12 mouse cellular contexts compared by ENCODE assay signal in genomic region chr6:54283299-54283698, GRCm38 (mm10).
"Had no signal": no experiment of that assay in that cellular context is flagged by ENCODE, and none has a peak within 500 bp of the region (broad histone marks: within the 10 kb centered on the region; RNA-seq: fewer than 3 reads in every experiment).

No protein-coding gene starts in this region.

- H3K9ac ChIP-seq: intestine, embryonic 15.5 days; kidney, embryonic 15.5 days; limb, embryonic 13.5 days; liver, embryonic 14.5 days; midbrain, embryonic 15.5 days; neural tube, embryonic 15.5 days had no signal

- H3K36me3 ChIP-seq: intestine, embryonic 15.5 days; kidney, embryonic 15.5 days; limb, embryonic 13.5 days; midbrain, embryonic 10.5 days; midbrain, embryonic 15.5 days; neural tube, embryonic 15.5 days had no signal

- H3K9me3 ChIP-seq: intestine, embryonic 15.5 days; kidney, embryonic 15.5 days; limb, embryonic 13.5 days; midbrain, embryonic 10.5 days; midbrain, embryonic 15.5 days; neural tube, embryonic 15.5 days had no signal

- ATAC-seq: intestine, embryonic 15.5 days; midbrain, embryonic 15.5 days had no signal

- DNase-seq: kidney, adult 2 months; kidney, postnatal 14 days; left cerebral cortex, postnatal 4 days; lung, adult 18-20 months; right cerebral cortex, adult 18-20 months had no signal

- H3K4me1 ChIP-seq: midbrain, embryonic 15.5 days had no signal

- H3K27ac ChIP-seq: intestine, embryonic 15.5 days; kidney, embryonic 15.5 days; limb, embryonic 13.5 days; liver, embryonic 14.5 days; midbrain, embryonic 10.5 days; midbrain, embryonic 15.5 days; neural tube, embryonic 15.5 days had no signal

- H3K4me3 ChIP-seq: intestine, embryonic 15.5 days; kidney, embryonic 15.5 days; limb, embryonic 13.5 days; midbrain, embryonic 10.5 days; midbrain, embryonic 15.5 days; neural tube, embryonic 15.5 days had no signal
